Mouse (Mus musculus) embryo, embryonic 10 days (tissue): ENCODE measurements around the gene Creb3l4.
"Not testable (repeated sequence)": the region's sequence is repeated elsewhere in the genome, so short reads cannot be mapped to it uniquely, and the experiment has no call there.

Experiments used
- DNase-seq: peaks from one replicate; pipeline ENCODE4 v3.0.0-alpha.2; 2015; ENCODE audit warnings: low spot score

Creb3l4 gene

DNA sequence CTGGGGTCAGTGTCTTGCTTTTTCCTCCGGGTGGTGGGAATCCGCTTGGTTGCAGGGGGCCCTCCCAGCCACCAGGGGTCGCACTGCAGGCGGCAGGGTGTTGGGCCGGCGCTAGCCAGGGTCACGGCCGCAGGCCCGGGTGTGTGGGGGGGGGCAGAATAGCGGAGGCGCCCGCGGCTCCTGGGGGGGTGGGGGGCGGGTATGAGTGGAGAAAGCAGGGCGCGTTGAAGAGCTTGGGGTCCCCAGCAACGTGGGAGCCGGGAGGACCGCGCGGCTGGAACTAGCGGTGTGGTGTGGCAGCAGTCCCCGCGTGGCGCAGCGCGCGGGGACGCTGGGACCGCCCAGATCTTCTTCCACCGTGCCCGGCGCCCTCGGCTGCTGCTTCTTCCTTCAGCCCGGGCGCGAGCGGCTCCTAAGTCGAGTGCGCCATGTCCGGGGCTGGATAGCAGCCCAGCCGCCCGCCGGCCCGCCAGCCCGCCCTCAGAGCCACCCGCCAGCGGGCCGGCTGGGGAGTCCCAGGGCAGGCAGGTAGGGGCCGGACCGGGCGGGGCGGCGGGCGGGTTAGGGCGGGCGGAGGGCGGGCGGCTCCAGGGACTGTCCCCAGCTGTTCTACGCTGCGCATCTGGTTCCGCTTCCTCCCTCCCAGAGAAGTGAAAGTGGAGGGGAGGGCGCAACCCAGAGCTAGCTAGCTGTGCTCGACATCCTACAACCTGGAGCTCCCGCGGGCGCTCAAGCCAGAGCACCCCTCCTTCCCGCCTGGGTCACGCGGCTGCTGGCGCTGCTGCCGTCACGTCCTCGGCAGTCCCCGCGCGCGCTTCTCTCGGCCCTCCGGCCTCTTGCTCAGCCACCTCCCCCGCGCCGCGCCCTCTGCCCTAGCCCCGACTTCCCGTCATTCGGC is 22.0 kb upstream of the Creb3l4 start, which contains the start of gene Dennd4b:
TSS of gene Dennd4b (plus strand) at position 152 of the 898 bp plus-strand sequence.
- peak; percentile 85 for DNase-seq

DNA sequence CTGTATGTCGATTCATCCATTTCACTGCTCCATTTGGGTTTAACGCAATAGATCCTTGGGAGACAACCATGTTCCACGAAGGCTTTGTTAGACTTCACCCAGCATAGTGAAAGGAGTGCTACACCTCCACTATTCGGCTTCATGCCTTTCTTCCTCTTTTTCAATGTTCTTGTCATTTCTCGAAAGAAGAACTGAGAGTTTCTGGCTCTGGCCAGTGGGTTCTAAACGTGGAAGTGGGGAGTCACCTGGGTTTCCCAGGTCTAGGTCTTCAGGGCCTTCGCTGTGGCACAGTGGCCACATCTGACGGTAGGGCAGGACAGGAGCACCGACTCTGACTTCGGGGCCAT is 21.3 kb upstream of the Creb3l4 start:
- DNase-seq = no peak

DNA sequence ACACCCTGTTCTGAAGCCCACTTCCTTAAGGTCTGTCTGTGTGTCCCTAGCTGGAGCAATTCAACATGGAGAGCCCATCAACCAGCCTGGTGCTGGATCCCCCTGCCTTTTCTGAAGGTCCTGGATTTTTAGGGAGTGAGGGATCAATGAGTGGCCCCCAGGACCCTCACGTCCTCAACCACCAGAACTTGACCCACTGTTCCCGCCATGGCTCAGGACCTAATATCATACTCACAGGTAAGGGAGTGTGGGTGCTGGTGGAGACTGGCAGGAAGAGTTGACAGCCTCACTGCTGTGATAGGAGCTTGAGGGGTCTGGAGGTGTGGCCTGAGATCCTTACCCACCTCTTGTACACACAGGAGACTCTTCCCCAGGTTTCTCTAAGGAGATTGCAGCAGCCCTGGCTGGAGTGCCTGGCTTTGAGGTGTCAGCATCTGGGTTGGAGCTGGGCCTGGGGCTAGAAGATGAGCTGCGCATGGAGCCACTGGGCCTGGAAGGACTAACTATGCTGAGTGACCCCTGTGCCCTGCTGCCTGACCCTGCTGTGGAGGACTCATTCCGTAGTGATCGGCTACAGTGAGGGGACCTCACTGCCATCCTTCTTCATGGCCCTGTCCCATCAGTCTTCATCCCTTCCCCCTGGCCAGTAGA is 19.9 kb upstream of the Creb3l4 start:
- no peak for DNase-seq

DNA sequence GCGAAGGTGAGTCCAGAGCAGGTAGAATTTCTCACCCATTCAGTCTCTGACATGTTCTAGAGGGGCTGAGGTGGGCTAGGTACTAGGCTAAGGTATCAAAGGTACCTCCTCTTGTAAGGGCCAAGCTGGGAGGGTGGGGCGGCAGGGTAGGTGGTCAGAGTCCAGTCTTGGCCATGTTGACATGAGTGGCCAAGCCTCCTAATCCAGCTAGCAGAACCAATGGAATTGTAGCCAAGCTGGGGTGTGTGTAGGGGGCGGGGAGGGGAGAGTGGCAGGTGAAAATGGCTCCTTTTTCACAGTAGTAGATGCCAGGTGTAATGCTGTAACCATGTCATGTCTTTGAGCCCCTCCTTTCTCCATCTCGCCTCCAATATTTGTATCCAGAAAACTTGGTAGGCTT is 15.2 kb upstream of the Creb3l4 start:
- DNase-seq = no peak

DNA sequence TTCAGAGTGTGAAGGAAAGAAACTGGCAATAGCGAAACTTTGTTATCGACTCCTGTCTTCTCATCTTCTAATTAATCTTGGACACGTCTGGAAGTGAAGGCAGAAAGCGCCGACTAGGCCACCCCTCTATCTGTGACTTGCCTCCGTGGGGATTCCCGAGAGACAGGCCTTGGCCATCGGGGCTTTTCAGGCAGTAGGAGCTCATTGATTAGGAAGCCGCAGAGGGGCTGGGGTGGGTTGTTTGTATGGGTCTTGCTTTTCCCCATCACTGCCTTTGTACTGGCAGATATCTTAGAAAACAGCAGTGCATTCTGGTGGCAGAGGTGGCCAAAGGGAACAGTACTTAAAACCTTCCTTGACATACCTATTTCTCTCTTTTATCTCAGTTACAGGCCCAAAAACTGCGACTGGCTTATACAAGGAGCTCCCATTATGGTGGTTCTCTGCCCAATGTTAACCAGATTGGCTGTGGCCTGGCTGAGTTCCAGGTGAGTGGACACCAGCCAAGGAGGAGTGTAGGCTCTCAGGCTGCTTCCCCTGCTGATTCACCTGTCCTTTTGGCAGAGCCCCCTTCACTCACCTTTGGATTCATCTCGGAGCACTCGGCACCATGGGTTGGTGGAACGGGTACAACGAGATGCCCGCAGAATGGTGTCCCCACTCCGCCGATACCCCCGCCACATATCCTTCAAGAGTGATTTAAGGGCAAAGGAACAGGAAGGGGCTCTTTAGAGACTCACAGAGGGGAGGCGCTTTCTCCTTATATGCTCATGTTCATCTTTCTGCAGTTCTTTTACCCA is 13.6 kb upstream of the Creb3l4 start:
- no peak for DNase-seq

DNA sequence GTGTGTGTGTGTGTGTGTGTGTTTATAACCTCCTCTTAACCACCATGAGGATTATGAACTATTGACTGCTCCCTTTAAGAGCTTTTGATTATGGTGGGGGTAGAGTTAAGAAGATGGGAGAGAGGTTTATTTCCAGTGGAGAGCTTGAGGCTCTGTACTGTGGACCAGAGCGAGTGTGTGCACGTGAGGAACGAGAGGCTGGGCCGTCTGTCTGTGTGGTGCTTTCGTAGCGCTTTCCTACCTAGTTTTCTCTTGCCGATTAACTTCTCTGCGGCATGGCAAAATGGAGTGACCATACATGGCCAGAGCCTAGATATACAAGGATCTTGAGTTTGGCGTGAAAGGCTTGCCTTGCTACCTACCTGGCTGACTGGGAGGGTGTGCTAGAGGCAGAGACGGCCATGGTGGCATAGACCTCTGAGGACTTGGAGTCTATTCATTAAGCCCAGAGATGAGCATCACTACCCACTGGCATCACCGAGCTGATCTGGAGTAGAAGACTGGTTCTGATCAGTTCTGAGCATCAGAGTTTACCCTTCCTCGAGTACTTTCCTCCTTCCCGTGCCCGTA is 12.6 kb upstream of the Creb3l4 start:
- no peak for DNase-seq

DNA sequence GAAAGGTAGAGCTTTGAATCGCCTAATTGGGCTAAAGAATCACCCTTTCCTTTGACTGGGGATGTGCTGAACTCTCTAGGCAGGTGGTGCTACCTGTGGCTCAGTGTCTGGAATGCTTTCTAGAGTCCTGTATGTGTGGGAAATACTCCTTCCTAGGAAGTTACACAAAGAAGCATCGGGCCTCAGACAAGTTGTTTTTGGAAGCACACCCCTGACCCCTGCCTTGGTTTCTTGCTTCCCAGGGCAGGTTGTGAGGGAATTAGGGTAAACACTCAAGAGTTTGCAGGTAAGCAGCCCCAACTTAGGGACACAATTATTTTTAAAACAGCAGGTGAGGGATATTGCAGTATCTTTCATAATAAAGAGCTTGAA is 11.9 kb upstream of the Creb3l4 start:
- DNase-seq = no peak

DNA sequence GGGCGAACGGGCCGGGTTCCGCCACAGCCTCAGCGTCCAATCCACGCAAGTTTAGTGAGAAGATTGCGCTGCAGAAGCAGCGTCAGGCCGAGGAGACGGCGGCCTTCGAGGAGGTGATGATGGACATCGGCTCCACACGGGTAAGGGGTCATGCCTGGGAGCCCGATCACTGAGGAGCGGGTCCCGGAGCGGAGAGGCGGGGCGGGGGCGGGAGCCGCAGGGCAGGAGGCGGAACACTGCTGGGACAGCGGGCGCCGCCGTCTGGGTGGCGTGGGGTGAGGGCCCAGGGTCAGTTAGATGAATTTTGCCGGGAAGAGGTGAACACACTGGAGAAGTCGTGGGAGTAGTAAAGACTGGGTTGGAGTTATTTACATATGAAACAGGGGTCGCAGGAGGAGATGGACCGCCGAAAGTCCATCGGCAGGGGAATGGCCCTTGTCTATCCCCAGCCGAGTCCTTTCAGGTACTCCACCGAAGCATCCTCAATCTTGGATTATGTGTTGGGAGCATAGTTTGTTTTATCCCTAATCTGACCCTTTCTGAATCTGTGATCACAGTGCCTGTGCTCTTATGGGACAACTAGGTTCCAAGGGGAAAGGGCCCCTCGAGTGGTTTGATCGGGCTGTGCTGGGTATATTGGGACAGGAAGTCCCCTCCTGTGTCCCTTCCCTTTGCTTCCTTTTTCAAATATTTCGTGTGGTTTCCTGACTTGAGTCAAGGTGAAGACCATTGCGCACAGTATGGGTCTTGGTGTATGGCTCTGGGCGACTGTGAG is 11.3 kb upstream of the Creb3l4 start:
- DNase-seq = peak; percentile 76

DNA sequence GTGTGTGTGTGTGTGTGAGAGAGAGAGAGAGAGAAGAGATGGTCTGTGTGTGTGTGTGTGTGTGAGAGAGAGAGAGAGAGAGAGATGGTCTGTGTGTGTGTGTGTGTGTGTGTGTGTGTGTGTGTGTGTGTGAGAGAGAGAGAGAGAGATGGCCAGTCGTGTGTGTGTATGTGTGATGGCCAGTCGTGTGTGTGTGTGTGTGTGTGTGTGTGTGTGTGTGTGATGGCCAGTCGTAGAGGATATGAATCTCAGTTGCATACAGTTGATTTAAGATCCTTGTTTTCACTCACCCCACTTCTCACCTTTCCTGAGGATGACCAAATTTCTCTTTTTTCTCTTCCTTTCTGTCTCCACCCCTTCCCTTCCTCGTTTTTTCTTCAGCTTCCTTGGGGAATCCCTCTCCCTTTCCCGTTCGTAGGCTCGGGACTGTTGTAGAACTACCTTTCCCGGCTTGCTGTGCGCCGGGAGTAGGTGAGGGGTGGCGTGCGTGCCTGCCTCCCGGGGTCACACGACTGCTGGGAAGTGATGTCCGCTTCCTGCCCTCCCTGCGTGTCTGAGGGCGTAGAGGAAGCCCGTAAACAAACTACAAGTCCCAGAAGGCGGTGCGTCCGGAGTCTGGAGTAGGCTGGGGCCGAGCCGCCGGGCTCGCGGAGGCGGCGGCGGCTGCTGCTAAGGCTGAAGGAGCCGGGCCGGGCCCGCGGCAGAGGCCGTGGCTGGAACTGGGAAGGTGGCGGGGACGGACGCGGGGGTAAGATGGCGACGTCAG is 10.5 kb upstream of the Creb3l4 start, which contains the start of gene Crtc2:
TSS of gene Crtc2 (plus strand) at position 511 of the 766 bp plus-strand sequence.
- DNase-seq = peak; percentile 98

DNA sequence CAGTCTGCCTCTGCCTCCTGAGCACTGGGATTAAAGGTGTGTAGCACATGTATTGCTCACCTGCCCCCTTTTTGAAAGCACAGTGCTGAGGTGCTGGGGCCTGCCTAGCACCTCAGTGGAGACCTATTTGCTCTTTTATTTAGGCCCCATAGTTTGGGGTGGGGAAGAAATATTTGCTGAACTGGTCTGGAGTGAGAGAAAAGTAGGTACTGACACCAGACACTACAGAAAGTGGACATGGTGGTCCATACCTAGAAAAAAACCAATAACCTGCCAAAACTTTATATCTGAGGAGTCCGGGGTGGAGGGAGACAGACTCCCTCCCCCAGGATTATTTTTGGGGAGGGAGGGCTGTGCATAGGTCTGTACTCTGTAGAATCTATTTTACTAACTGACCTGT is 9.9 kb upstream of the Creb3l4 start:
- not testable (repeated sequence) for DNase-seq

DNA sequence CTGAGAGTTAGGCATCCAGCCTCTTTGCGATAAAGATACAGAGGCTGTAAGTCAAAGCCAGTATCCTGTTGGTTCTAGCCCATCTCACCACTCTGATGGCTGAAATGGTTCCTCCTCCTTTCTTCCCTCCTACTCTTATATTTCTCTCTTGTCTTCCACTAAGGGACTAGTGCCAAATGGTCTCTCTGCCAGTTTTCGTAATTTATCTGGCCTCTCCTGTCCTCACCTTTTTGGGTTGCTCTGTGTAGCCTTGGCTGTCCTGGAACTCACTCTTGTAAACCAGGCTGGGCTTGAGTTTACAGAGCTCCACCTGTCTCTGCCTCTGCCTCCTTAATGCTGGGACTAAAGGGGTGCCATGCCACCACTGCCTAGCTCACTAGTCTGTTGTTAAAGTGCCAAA is 9.3 kb upstream of the Creb3l4 start:
- DNase-seq = not testable (repeated sequence)

DNA sequence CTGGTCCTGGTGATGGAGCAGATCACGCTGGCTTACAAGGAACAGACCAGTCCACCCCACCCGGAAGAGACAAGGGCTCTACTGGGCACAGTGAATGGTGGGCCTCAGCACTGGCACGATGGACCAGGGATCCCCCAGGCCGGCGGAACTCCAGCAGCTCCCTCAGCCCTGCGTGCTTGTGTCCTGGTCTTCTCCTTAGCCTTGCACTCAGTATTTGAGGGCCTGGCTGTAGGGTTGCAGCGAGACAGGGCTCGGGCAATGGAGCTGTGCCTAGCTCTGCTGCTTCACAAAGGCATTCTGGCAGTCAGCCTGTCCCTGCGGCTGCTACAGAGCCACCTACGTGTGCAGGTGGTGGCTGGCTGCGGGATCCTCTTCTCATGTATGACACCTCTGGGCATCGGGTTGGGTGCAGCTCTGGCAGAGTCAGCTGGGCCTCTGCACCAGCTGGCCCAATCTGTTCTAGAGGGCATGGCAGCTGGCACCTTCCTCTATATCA is 8.5 kb upstream of the Creb3l4 start:
- DNase-seq = not testable (repeated sequence)

DNA sequence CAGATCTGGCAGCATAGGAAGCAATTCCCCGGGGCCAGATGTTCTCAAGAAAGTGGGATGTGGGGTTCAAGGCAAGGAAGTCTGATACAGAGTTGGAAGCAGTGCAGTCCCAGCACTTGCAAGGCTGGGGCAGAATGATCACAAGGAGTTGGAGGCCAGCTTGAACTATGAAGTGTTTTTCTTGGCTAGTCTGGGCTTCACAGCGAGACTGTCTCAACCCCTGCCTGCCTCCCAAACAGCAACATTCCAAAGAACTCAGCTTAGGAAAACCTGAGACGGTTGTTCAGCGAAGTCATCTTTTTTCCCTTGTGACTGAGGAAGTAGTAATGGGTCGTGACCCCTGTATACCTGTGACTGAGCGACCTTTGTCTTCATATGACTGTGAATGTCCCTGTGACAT is 7.5 kb upstream of the Creb3l4 start:
- DNase-seq = no peak

DNA sequence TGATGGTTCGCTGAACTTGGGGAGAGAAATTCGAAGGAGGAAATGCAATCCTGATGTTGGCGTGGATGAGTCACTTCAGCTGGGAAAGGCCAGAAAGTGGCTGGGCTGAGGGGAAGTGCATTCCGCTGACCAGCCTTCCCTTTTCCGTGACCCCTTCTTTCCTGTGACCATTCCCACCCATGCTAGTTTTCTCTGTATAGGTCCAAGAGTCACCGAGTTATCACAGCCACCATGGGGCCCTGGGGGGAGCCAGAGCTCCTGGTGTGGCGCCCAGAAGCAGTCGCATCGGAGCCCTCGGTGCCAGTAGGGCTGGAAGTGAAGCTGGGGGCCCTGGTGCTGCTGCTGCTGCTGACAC is 5.4 kb upstream of the Creb3l4 start:
- peak; percentile 55 for DNase-seq

DNA sequence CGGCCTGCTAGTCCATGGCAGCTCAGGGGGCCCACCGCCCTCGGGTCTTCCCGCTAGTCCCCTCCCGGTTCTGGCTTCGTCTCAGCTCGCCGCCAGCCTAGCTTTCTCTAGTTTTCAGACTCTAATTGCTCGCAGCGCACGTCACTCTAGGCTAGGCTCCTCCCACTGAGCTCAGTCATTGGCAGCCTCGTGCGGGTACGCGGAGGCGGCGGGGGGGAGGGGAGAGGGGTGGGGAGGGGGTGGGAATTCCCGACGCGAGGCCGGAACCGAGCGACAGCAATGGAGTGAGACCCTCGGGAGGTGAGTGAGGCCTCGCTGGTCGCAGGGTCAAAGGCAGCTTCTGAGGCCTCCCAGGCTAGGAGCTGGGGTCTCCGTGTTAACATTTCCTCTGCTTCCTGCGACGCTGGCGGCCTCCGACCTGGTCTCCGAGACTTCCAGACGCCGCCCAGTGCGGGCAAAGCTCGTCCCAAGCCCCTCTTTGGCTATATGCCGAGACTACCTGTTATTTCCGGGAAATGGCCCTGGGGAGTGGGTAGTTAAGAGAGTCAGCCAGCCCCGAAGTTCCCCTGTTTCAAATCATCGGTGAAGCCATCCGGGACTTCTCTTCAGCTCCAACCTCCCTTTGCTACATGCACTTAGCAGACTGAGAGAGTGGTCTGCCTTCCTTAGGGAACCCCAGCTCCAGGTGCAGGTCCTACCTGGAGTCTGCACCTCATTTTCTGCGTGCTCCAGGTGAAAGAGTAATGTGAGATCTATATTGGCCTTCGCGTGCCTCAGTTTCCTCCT is 4.8 kb upstream of the Creb3l4 start, which contains the start of gene Slc39a1:
TSS of gene Slc39a1 (plus strand) at position 213 of the 786 bp plus-strand sequence.
- peak; percentile 100 for DNase-seq

DNA sequence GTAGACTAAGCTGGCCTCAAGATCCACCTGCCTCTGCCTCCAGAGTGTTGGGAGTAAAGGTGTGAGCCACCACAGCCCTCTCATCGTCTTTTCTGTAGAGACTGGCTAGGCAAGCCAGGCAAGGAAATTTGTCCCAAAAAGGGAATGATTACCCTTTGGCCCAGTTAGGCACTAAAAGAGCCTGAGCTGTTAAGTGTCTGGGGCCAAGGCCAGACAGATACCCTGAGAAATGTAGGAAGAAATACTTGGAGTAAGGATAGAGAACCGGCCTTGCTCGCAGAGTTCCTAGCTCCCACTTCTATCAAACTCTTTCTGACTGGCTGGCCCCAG is 4.3 kb upstream of the Creb3l4 start:
- no peak for DNase-seq

DNA sequence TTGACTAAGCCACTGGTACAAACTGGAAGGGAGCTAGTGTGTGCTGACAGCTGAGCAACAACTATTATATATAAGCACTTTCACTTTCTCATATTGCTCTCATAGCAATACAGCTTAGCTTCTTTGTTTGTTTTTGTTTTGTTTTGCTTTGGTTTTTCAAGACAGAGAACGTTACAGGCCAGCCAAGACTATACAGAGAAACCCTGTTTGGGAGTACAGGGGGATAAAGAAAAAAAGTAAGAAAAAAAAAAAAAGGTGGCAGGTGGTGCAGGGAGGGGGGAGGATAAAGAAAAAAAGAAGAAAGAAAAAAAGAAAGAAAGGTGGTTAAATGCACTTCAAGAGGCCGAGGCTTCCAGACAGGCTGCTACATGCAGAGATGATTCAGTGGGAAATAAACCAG is 2.1 kb upstream of the Creb3l4 start:
- DNase-seq = no peak

DNA sequence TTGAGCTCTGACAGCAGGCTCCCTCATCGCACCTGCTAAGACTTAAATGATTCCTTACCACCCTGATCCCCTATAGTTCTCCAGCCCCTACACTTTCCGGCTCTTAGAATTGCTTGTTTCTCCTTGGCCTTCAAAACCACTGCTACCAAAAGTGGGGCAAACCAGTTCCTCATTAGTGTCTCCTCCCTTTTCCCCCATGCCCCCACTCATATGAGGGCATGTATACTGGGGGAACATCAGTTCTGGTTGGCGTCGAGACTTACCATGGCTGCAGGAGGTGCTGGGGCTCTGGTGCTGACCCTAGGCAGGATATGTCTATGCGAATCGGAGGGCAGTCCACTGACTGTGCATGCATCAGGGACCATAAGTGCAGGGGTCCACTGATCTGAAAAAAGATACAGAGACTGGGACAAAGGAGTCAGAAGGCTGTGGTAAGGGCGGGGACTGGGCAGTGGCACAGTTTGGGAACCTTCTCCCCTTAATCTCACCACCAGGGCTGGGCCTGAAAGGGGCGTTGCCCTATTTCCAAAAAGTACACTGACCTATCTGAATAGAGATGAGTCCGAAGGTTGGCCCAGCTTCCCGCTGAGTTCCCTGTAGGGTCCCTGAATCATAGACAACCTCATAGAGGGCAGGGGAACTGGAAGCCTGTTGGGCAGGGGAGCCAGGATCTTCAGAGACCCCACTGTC is 1.5 kb downstream of the Creb3l4 start:
- DNase-seq = no peak

DNA sequence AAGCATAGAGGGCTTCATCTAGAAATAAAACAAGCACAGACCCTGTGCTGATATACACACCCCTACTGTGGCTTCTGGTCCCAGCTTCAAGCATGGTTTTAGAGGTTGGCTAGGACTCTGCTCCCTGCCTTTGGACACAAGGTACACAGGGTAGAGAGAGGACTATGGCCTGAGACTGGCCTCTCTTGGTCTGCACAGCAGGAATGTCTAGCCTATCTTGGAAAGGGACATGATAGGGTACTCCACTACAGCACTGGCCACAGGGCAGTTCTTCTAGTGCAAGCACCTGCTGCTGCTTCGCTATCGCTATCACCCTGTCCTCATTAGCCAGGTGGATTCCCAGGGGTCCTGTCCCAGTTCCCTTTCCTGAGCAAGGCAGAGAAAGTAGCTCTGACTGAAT is 2.1 kb downstream of the Creb3l4 start:
- DNase-seq = no peak
